Mouse (Mus musculus) hindbrain, embryonic 10.5 days (tissue): ENCODE data around the gene Heg1. TPM values are rescaled to one million over a fixed set of nuclear protein-coding genes. Genes with fewer than 3 reads are reported as not detected.

ENCODE experiments used
- DNase-seq: peaks from one replicate; pipeline ENCODE4 v3.0.0-alpha.2; 2017; ENCODE audit warnings: low spot score
- H3K27ac ChIP-seq: fragments of 300-500 bp; sonication (generic); 2 replicates; pipeline ENCODE4 v1.5.1; 2016; ENCODE audit warnings: mild to moderate bottlenecking, moderate library complexity
- H3K27me3 ChIP-seq: fragments of 300-500 bp; sonication (generic); 2 replicates; pipeline ENCODE4 v1.6.1; 2016; ENCODE audit warnings: mild to moderate bottlenecking; ENCODE audit not compliant: poor library complexity, insufficient read depth, severe bottlenecking
- H3K36me3 ChIP-seq: fragments of 300-500 bp; sonication (generic); 2 replicates; pipeline ENCODE4 v1.6.1; 2016; ENCODE audit warnings: mild to moderate bottlenecking, moderate library complexity
- H3K4me1 ChIP-seq: fragments of 300-500 bp; sonication (generic); replicated peaks from 2 replicates; pipeline ENCODE4 v1.6.1; 2016; ENCODE audit warnings: mild to moderate bottlenecking
- H3K4me3 ChIP-seq: fragments of 300-500 bp; sonication (generic); 2 replicates; pipeline ENCODE4 v1.5.1; 2016; ENCODE audit warnings: mild to moderate bottlenecking, moderate library complexity
- H3K9me3 ChIP-seq: fragments of 300-500 bp; sonication (generic); 2 replicates; pipeline ENCODE4 v1.6.1; 2016; ENCODE audit warnings: mild to moderate bottlenecking, moderate library complexity
- WGBS: fragments of 180-500 bp; shearing (Covaris S2); methylation state at CpG from one replicate; pipeline ENCODE4 v1.1.7; 2016; 5-methylcytosine and 5-hydroxymethylcytosine counted together
- polyA plus RNA-seq: library from polyadenylated mRNA; unstranded; fragments of >200 nt; fragmentation: Nextera tagmentation; extraction: Ambion mirVana; gene quantifications from 2 replicates; pipeline ENCODE4 v1.2.1, GENCODE M21; 2016

Gene Heg1
- polyA plus RNA-seq, 1 experiment from 2014 or later: 21.9 TPM

GRCm38 (mm10) chr16:33698277-33698790, 14.2 kb downstream of the Heg1 start:
- Histone ChIP-seq H3K4me3 (no peak overlapping the region), H3K27me3 (no peaks in the 10 kb centered on the region), H3K9me3 (no peaks in the 10 kb centered on the region), H3K4me1 (peaks cover 68% of the 10 kb centered on the region), H3K27ac (peak overlapping the region; percentile 83), H3K36me3 (peaks cover 37% of the 10 kb centered on the region)
- WGBS: 74% methylated on average over 12 of the region's 12 CpGs
- no peak for DNase-seq

- Histone ChIP-seq H3K36me3 (peaks cover 24% of the 10 kb centered on the region), H3K27ac (no peak overlapping the region), H3K27me3 (no peaks in the 10 kb centered on the region), H3K9me3 (no peaks in the 10 kb centered on the region), H3K4me3 (no peak overlapping the region), H3K4me1 (peaks cover 80% of the 10 kb centered on the region)
- 70% methylated on average over 5 of the region's 5 CpGs for WGBS
- DNase-seq: no peak
Measured at GRCm38 (mm10) chr16:33700584-33700983, 16.4 kb downstream of the Heg1 start.

GRCm38 (mm10) chr16:33701872-33702271, 17.7 kb downstream of the Heg1 start:
- Histone ChIP-seq H3K4me3 (no peak overlapping the region), H3K4me1 (peaks cover 68% of the 10 kb centered on the region), H3K36me3 (peaks cover 30% of the 10 kb centered on the region), H3K27ac (no peak overlapping the region), H3K9me3 (no peaks in the 10 kb centered on the region), H3K27me3 (no peaks in the 10 kb centered on the region)
- no peak for DNase-seq
- WGBS: 92% methylated on average over 4 of the region's 4 CpGs

- H3K27ac ChIP-seq: peak overlapping the region; percentile 35; the same call in 1 of the 2 replicates
- DNase-seq: no peak
- no peaks in the 10 kb centered on the region for H3K27me3 ChIP-seq
- no peaks in the 10 kb centered on the region for H3K9me3 ChIP-seq
- WGBS: 86% methylated on average over 9 of the region's 9 CpGs
- H3K4me1 ChIP-seq: peaks cover 47% of the 10 kb centered on the region
- no peak overlapping the region for H3K4me3 ChIP-seq
- peaks cover 50% of the 10 kb centered on the region for H3K36me3 ChIP-seq
Measured at GRCm38 (mm10) chr16:33704289-33704688, 20.1 kb downstream of the Heg1 start.

GRCm38 (mm10) chr16:33705258-33705657, 21.1 kb downstream of the Heg1 start:
- Histone ChIP-seq H3K4me3 (no peak overlapping the region), H3K27ac (peak overlapping the region; percentile 56), H3K27me3 (no peaks in the 10 kb centered on the region), H3K36me3 (peaks cover 51% of the 10 kb centered on the region), H3K9me3 (no peaks in the 10 kb centered on the region), H3K4me1 (peaks cover 37% of the 10 kb centered on the region)
- 23% methylated on average over 6 of the region's 6 CpGs for WGBS
- DNase-seq: no peak

- Histone ChIP-seq H3K9me3 (no peaks in the 10 kb centered on the region), H3K27me3 (no peaks in the 10 kb centered on the region), H3K4me1 (peaks cover 30% of the 10 kb centered on the region), H3K36me3 (peaks cover 61% of the 10 kb centered on the region), H3K27ac (no peak overlapping the region), H3K4me3 (no peak overlapping the region)
- 92% methylated on average over 14 of the region's 14 CpGs for WGBS
- no peak for DNase-seq
Measured at GRCm38 (mm10) chr16:33706111-33706890, 22.1 kb downstream of the Heg1 start.

GRCm38 (mm10) chr16:33708031-33708430, 23.9 kb downstream of the Heg1 start:
- no peak overlapping the region for H3K4me3 ChIP-seq
- 93% methylated on average over 10 of the region's 10 CpGs for WGBS
- H3K27ac ChIP-seq: no peak overlapping the region
- DNase-seq: no peak
- H3K9me3 ChIP-seq: no peaks in the 10 kb centered on the region
- H3K36me3 ChIP-seq: peaks cover 71% of the 10 kb centered on the region
- peaks cover 30% of the 10 kb centered on the region for H3K4me1 ChIP-seq
- H3K27me3 ChIP-seq: no peaks in the 10 kb centered on the region

GRCm38 (mm10) chr16:33708585-33709397, 24.6 kb downstream of the Heg1 start:
- Histone ChIP-seq H3K4me1 (peaks cover 28% of the 10 kb centered on the region), H3K36me3 (peaks cover 77% of the 10 kb centered on the region), H3K27me3 (no peaks in the 10 kb centered on the region), H3K9me3 (no peaks in the 10 kb centered on the region), H3K27ac (no peak overlapping the region), H3K4me3 (no peak overlapping the region)
- WGBS: 93% methylated on average over 12 of the region's 12 CpGs
- DNase-seq: no peak

GRCm38 (mm10) chr16:33714271-33714670, 30.1 kb downstream of the Heg1 start:
- H3K36me3 ChIP-seq: peaks cover 82% of the 10 kb centered on the region
- H3K9me3 ChIP-seq: no peaks in the 10 kb centered on the region
- WGBS: 12% methylated on average over 13 of the region's 13 CpGs
- peak overlapping the region; percentile 50; the same call in 1 of the 2 replicates for H3K27ac ChIP-seq
- H3K27me3 ChIP-seq: no peaks in the 10 kb centered on the region
- peak overlapping the region; percentile 26; the same call in 1 of the 2 replicates for H3K4me3 ChIP-seq
- peak; percentile 59 for DNase-seq
- peaks cover 17% of the 10 kb centered on the region for H3K4me1 ChIP-seq

- Histone ChIP-seq H3K9me3 (peaks cover 10% of the 10 kb centered on the region), H3K4me1 (peaks cover 12% of the 10 kb centered on the region), H3K36me3 (peaks cover 97% of the 10 kb centered on the region), H3K27ac (no peak overlapping the region), H3K4me3 (no peak overlapping the region), H3K27me3 (no peaks in the 10 kb centered on the region)
- 98% methylated on average over 2 of the region's 2 CpGs for WGBS
- no peak for DNase-seq
Measured at GRCm38 (mm10) chr16:33723241-33723640, 39.1 kb downstream of the Heg1 start.

- Histone ChIP-seq H3K27ac (no peak overlapping the region), H3K4me1 (peaks cover 16% of the 10 kb centered on the region), H3K4me3 (no peak overlapping the region), H3K9me3 (peaks cover 10% of the 10 kb centered on the region), H3K36me3 (peaks cover 98% of the 10 kb centered on the region), H3K27me3 (no peaks in the 10 kb centered on the region)
- 95% methylated on average over 3 of the region's 3 CpGs for WGBS
- DNase-seq: no peak
Measured at GRCm38 (mm10) chr16:33723983-33724382, 39.8 kb downstream of the Heg1 start.

- no peak overlapping the region for H3K4me3 ChIP-seq
- H3K27ac ChIP-seq: no peak overlapping the region
- H3K36me3 ChIP-seq: peaks cover 98% of the 10 kb centered on the region
- no peaks in the 10 kb centered on the region for H3K27me3 ChIP-seq
- H3K4me1 ChIP-seq: peaks cover 16% of the 10 kb centered on the region
- WGBS: 93% methylated on average over 17 of the region's 17 CpGs
- DNase-seq: no peak
- peaks cover 10% of the 10 kb centered on the region for H3K9me3 ChIP-seq
Measured at GRCm38 (mm10) chr16:33726261-33726660, 42.1 kb downstream of the Heg1 start.

GRCm38 (mm10) chr16:33726892-33727291, 42.7 kb downstream of the Heg1 start:
- peaks cover 97% of the 10 kb centered on the region for H3K36me3 ChIP-seq
- no peak overlapping the region for H3K27ac ChIP-seq
- H3K9me3 ChIP-seq: peaks cover 10% of the 10 kb centered on the region
- WGBS: 95% methylated on average over 7 of the region's 7 CpGs
- no peaks in the 10 kb centered on the region for H3K27me3 ChIP-seq
- H3K4me3 ChIP-seq: no peak overlapping the region
- H3K4me1 ChIP-seq: peaks cover 16% of the 10 kb centered on the region
- no peak for DNase-seq
